Comparison of ENCODE assay signal across 27 mouse cellular contexts in the genomic region with DNA sequence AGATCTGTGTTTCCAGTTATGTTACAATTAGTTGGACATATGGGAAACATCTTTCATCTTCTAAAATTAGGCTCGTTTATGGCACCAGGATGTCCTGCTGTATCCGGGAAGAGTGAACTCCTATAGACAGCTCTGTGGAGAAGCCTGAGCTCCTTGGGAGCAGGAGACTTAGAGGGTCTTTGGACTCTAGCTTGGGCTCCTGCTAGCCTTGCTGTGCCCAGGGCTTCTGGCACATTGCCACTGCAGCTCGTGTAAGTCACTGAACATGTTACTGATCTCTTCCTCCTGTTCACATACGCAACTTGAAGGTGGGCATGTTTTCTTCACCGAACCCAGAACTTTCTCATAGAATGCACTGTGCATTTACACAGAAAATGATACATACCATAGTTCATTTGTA. TPM values are rescaled to one million over a fixed set of nuclear protein-coding genes. Genes with fewer than 3 reads are reported as not detected.
DNase-seq lines count a peak whose midpoint lies in the region; ATAC-seq lines count a peak whose summit lies in the region.
"Had no signal": no experiment of that assay in that cellular context is flagged by ENCODE, and none has a peak within 500 bp of the region (broad histone marks: within the 10 kb centered on the region; RNA-seq: fewer than 3 reads in every experiment).

No protein-coding gene starts in this region.

- no peaks in the 10 kb centered on the region for H3K9me3 ChIP-seq in hindbrain, embryonic 13.5 days
- H3K9me3 ChIP-seq in hindbrain, embryonic 10.5 days: no peaks in the 10 kb centered on the region
- H3K9me3 ChIP-seq: embryonic facial prominence, embryonic 10.5 days; embryonic facial prominence, embryonic 15.5 days; forebrain, embryonic 13.5 days; hindbrain, embryonic 15.5 days; limb, embryonic 10.5 days; limb, embryonic 15.5 days; liver, embryonic 13.5 days; neural tube, embryonic 13.5 days had no signal

- H3K36me3 ChIP-seq in hindbrain, embryonic 13.5 days: no peaks in the 10 kb centered on the region; the same call in 1 of the 2 replicates
- no peaks in the 10 kb centered on the region for H3K36me3 ChIP-seq in hindbrain, embryonic 10.5 days
- H3K36me3 ChIP-seq: embryonic facial prominence, embryonic 10.5 days; embryonic facial prominence, embryonic 15.5 days; hindbrain, embryonic 15.5 days; limb, embryonic 10.5 days; limb, embryonic 15.5 days; liver, embryonic 13.5 days had no signal

- H3K27me3 ChIP-seq in hindbrain, embryonic 13.5 days: no peaks in the 10 kb centered on the region
- peaks cover 18% of the 10 kb centered on the region for H3K27me3 ChIP-seq in hindbrain, embryonic 10.5 days (ENCODE audit: insufficient read depth, poor library complexity, severe bottlenecking)
- H3K27me3 ChIP-seq: embryonic facial prominence, embryonic 15.5 days; hindbrain, embryonic 15.5 days; limb, embryonic 15.5 days; neural tube, embryonic 13.5 days had no signal

- H3K9ac ChIP-seq in hindbrain, embryonic 13.5 days: no peak overlapping the region; the same call in 1 of the 2 replicates
- H3K9ac ChIP-seq: embryonic facial prominence, embryonic 15.5 days; forebrain, embryonic 13.5 days; hindbrain, embryonic 15.5 days; limb, embryonic 15.5 days; liver, embryonic 13.5 days; neural tube, embryonic 13.5 days had no signal

- 0 out of 2 replicates have a peak overlapping the region, but pooled peaks have one; percentile 18 for H3K27ac ChIP-seq in hindbrain, embryonic 13.5 days
- no peak overlapping the region for H3K27ac ChIP-seq in hindbrain, embryonic 10.5 days
- H3K27ac ChIP-seq: embryonic facial prominence, embryonic 10.5 days; embryonic facial prominence, embryonic 15.5 days; forebrain, embryonic 13.5 days; limb, embryonic 10.5 days; limb, embryonic 15.5 days; liver, embryonic 13.5 days; neural tube, embryonic 13.5 days had no signal

- H3K4me3 ChIP-seq in hindbrain, embryonic 13.5 days: no peak overlapping the region
- no peak overlapping the region for H3K4me3 ChIP-seq in hindbrain, embryonic 10.5 days
- H3K4me3 ChIP-seq: embryonic facial prominence, embryonic 10.5 days; embryonic facial prominence, embryonic 15.5 days; forebrain, embryonic 13.5 days; hindbrain, embryonic 15.5 days; limb, embryonic 10.5 days; limb, embryonic 15.5 days; liver, embryonic 13.5 days; myocyte; neural tube, embryonic 13.5 days had no signal

- H3K4me1 ChIP-seq in hindbrain, embryonic 13.5 days (replicated peaks): peaks cover 30% of the 10 kb centered on the region
- peaks cover 17% of the 10 kb centered on the region for H3K4me1 ChIP-seq in hindbrain, embryonic 10.5 days (replicated peaks)
- H3K4me1 ChIP-seq: embryonic facial prominence, embryonic 15.5 days had no signal

- 77% methylated on average over 5 of the region's 5 CpGs for WGBS in hindbrain, embryonic 13.5 days
- 81% methylated on average over 5 of the region's 5 CpGs for WGBS in hindbrain, embryonic 10.5 days

- DNase-seq in hindbrain, embryonic 10.5 days (ENCODE audit: low spot score): no peak
- DNase-seq in testis, postnatal 10 days (ENCODE audit: low spot score): peak; percentile 45
- DNase-seq in testis, postnatal 14 days (ENCODE audit: low spot score): no peak
- peak; percentile 85 to 89 for DNase-seq in cerebellum, postnatal 10 days
- no peak for DNase-seq in kidney, adult 9 months
- DNase-seq in thymus, postnatal 10 days (ENCODE audit: low spot score in 2 of 2): no peak
- DNase-seq: adrenal gland, postnatal 25 days; gastrocnemius, postnatal 14 days; heart, postnatal 36 days; kidney, adult 18-20 months; kidney, postnatal 4 days; liver, embryonic 13.5 days; lung, adult 2 months; thymus, postnatal 14 days had no signal

- no peak overlapping the region for H3K4me2 ChIP-seq in hindbrain, embryonic 13.5 days
- H3K4me2 ChIP-seq: embryonic facial prominence, embryonic 15.5 days; forebrain, embryonic 13.5 days; heart, embryonic 11.5 days; hindbrain, embryonic 15.5 days; limb, embryonic 15.5 days; liver, embryonic 13.5 days; midbrain, embryonic 11.5 days; neural tube, embryonic 13.5 days had no signal

- ATAC-seq in hindbrain, embryonic 13.5 days (ENCODE audit: low FRiP score): no peak
- ATAC-seq: CD4-positive, CD25-positive, alpha-beta regulatory T cell, adult 4 months; forebrain, embryonic 13.5 days; midbrain, embryonic 16.5 days had no signal

RNA-seq across cellular contexts. Expression of a gene that starts 9.9 kb away (rescaled TPM):
- polyA plus RNA-seq in hindbrain, embryonic 13.5 days (2015; fragmentation: Nextera tagmentation; extraction: Ambion mirVana): 167 and 174 TPM in 2 replicates
- polyA plus RNA-seq in hindbrain, embryonic 10.5 days (2016; fragmentation: Nextera tagmentation; extraction: Ambion mirVana): 26.8 and 57.6 TPM in 2 replicates

Comparison
In these comparisons a context has a peak if more than half of its experiments do, and no peak if none do; other contexts are left out.
1. DNase-seq: peak in testis, postnatal 10 days (single experiment) and cerebellum, postnatal 10 days (2 of 2); none in hindbrain, embryonic 10.5 days (single experiment), testis, postnatal 14 days (single experiment), kidney, adult 9 months (single experiment) and thymus, postnatal 10 days (0 of 2).